Mouse (Mus musculus): ENCODE measurements around the gene Cyb5b. TPM values are rescaled to one million over a fixed set of nuclear protein-coding genes. Genes with fewer than 3 reads are reported as not detected.
A peak's percentile ranks its signal among the peaks of the same experiment; 100 is the strongest.
"Not testable (repeated sequence)": the region's sequence is repeated elsewhere in the genome, so short reads cannot be mapped to it uniquely, and the experiment has no call there.

Gene Cyb5b
- 100 to 1,000 TPM; 101 to 106 (median 102) TPM for total RNA-seq (2022)

DNA sequence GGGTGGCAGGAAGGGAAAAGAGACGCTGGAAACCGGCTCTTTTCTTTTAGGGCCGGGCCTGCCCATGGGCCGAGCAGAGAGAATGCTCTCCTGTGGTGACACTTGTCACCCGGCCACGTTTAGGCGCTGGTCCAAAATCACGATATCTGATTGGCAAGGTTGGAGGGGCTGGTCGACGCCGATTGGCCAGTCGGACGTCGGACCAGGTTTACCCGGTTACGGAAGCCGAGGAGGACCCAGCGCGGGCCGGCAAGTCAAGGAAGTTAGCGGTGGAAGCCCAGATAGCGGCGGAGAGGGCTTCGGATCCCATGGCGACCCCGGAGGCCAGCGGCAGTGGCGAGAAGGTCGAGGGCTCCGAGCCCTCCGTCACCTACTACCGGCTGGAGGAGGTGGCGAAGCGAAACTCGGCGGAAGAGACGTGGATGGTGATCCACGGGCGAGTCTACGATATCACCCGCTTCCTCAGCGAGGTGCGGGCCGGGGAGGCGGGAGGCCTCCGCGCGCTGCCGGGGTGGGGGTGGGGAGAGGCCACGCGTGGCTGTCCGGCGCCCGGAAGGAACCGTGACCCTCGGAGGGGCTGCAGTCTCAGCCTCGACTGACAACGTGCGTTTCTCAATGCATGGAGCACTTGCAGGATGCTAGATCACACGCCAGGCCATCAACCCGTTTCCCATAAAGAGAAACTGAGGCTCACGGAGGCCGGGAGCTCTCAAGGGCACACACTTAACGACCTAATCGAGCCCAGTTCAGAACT is at the start of gene Cyb5b:
Gene Cyb5b, plus strand, starts transcription at position 237 of the 754 bp plus-strand sequence.
- DNase-seq (ENCODE audit: low spot score in 2 of 2): peak; percentile 89 to 92

DNA sequence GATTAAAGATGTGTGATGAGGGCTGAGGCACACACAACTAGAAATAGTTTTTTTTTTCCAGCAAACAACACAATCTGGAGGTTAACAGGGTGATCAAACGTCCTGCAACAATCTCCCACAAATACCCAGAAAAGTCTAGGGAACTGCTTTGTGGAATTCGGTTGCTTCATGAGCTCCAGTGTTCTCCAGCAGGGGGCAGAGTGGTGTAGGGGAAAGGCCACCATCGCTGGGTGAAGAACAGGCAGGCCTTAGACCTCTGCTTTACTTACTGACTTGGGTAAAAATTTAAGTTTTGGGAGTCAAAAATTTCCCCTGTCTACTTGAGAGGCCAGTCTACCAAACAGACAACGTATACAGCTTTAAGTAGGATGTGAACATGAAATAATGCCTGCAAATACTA is 45.9 kb upstream of the Cyb5b start:
- DNase-seq (ENCODE audit: low spot score in 2 of 2): peak in 1 of 2 experiments; percentile 51

GRCm38 (mm10) chr8:107108089-107108488 is 42.4 kb upstream of the Cyb5b start:
- DNase-seq (ENCODE audit: low spot score in 2 of 2): not testable (repeated sequence)

GRCm38 (mm10) chr8:107108978-107109720 is 41.3 kb upstream of the Cyb5b start:
- DNase-seq (ENCODE audit: low spot score in 2 of 2): no peak

GRCm38 (mm10) chr8:107109816-107110435 is 40.5 kb upstream of the Cyb5b start:
- DNase-seq (ENCODE audit: low spot score in 2 of 2): no peak

- DNase-seq (ENCODE audit: low spot score in 2 of 2): no peak
Measured at GRCm38 (mm10) chr8:107110629-107111330, 39.7 kb upstream of the Cyb5b start.

GRCm38 (mm10) chr8:107111340-107112105 is 38.9 kb upstream of the Cyb5b start:
- no peak for DNase-seq (ENCODE audit: low spot score in 2 of 2)

DNA sequence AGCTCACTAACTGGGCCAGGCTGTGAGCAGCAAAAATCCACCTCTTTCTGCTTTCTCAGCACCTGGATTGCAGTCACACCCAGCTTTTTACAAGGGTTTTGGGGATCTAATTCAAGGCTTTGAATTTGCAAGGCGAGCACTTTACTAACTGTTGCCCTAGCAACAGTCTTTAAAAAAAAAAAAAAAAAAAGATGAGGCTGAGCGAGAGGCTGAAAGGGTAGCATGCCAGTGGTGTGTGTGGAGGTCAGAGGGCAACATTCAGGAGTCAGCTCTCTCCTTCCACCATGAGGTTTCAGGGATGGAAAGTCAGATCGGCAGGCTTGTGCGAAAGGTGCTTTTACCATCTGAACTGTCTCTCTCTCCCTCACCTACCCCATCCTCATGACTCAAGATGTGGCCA is 37.2 kb upstream of the Cyb5b start:
- DNase-seq (ENCODE audit: low spot score in 2 of 2): no peak

GRCm38 (mm10) chr8:107114150-107115007 is 36.1 kb upstream of the Cyb5b start:
- peak in 1 of 2 experiments; percentile 38 for DNase-seq (ENCODE audit: low spot score in 2 of 2)

DNA sequence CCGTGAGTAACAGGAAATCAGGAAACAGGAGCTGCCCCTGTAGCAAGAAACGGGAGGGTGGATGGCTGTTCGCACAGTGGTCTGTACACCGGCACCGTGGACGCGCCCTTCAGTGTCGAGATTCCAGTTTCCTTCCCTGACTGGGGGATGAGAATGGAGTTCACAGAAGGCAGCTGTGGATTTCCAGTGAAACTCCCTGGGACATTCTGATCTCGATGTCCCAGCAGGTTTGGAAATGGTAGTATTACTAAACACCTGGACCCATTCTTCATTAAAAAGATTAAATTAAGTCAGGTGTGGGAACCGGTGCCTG is 35.5 kb upstream of the Cyb5b start:
- no peak for DNase-seq (ENCODE audit: low spot score in 2 of 2)

GRCm38 (mm10) chr8:107116023-107116422 is 34.4 kb upstream of the Cyb5b start:
- peak; percentile 54 to 58 for DNase-seq (ENCODE audit: low spot score in 2 of 2)

DNA sequence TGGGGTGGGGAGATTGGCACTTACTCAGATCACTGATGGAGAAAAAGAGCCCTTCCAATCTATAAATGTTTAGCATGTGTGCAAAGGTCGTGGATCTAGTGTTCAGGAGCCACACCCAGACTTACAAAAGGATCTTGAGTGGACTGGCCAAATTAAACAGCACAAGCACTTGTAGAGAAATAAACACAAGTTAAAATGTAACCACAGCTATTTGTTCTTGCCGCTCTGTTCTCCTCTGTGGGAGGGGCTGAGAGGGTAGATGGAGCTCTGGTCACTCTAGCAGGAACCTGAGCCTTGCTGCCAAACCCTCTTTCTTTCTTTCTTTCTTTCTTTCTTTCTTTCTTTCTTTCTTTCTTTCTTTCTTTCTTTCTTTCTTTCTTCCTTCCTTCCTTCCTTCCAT is 33.4 kb upstream of the Cyb5b start:
- DNase-seq (ENCODE audit: low spot score in 2 of 2): no peak

GRCm38 (mm10) chr8:107118803-107119233 is 31.6 kb upstream of the Cyb5b start:
- no peak for DNase-seq (ENCODE audit: low spot score in 2 of 2)

- no peak for DNase-seq (ENCODE audit: low spot score in 2 of 2)
Measured at GRCm38 (mm10) chr8:107119412-107119811, 31.0 kb upstream of the Cyb5b start.

GRCm38 (mm10) chr8:107120806-107121205 is 29.6 kb upstream of the Cyb5b start:
- DNase-seq (ENCODE audit: low spot score in 2 of 2): no peak

DNA sequence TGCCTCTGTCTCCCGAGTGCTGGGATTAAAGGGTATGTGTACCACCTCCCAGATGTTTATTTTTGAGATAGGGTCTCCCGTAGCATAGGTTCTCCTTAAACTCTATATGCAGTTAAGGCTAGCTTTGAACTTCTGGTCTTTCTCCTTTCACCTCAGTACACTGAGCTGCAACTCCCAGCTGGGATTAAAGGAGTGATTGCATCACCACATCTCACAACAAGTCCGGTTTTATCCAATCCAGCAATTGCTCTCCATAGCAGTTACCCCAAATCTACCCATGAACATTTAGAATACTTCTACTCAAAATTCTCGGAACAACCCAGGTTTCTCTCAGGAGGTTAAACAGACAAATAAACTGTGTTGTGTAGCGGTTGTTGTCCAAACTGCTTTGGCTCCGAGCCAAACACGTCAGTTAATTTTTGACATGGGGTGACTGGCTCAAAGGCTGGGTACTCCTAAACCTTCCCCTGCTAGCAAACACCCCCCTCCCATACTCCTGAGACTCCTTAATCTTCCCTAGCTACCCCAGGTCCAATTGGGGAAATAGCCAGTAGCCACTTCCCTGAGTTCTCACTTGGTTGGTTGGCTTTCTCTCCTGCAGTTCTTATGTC is 28.7 kb upstream of the Cyb5b start:
- DNase-seq (ENCODE audit: low spot score in 2 of 2): no peak

GRCm38 (mm10) chr8:107123063-107123614 is 27.3 kb upstream of the Cyb5b start:
- no peak for DNase-seq (ENCODE audit: low spot score in 2 of 2)

DNA sequence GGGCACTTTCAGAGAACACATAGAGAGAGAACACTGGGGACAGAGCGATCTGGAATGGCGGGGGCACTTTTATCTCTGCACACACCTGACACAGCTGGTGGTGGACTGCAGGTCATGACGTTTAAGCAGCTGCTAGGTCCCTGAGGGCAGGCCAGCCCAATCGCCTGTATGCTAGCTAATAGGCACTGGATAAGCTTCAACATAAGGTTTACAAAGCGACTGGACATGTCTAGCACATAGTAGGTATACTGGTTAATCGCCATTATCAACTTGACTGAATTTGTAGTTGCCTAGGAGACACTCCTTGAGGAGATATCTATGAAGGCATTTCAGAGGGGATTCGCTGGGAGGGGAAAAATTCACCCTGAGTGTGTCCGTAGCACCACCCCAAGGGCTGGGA is 26.1 kb upstream of the Cyb5b start:
- no peak for DNase-seq (ENCODE audit: low spot score in 2 of 2)

Data from left cerebral cortex, adult 8-10 months (tissue).